Mouse (Mus musculus): ENCODE data around the gene Bbof1.
A peak's percentile ranks its signal among the peaks of the same experiment; 100 is the strongest.

Bbof1 gene

GRCm38 (mm10) chr12:84408819-84409507, at the start of gene Bbof1, which contains the start of gene Entpd5:
Gene Bbof1 (plus strand): TSS chr12:84409071.
Gene Entpd5 (minus strand): TSS chr12:84409029.
- peak; percentile 82 to 88 for DNase-seq (ENCODE audit: low spot score in 2 of 2)

- peak; percentile 88 to 92 for DNase-seq (ENCODE audit: low spot score in 2 of 2)
Measured at GRCm38 (mm10) chr12:84361555-84362489, 47.0 kb upstream of the Bbof1 start, which contains the start of the genes Coq6 and Fam161b. Gene Coq6 (plus strand): TSS chr12:84361657. Gene Fam161b (minus strand): TSS chr12:84361833.

GRCm38 (mm10) chr12:84362872-84363271, 46.0 kb upstream of the Bbof1 start:
- DNase-seq (ENCODE audit: low spot score in 2 of 2), result no peak

- no peak for DNase-seq (ENCODE audit: low spot score in 2 of 2)
Measured at GRCm38 (mm10) chr12:84364291-84364690, 44.6 kb upstream of the Bbof1 start.

- DNase-seq (ENCODE audit: low spot score in 2 of 2), result no peak
Measured at GRCm38 (mm10) chr12:84365137-84365536, 43.7 kb upstream of the Bbof1 start.

GRCm38 (mm10) chr12:84366971-84367370, 41.9 kb upstream of the Bbof1 start:
- DNase-seq (ENCODE audit: low spot score in 2 of 2), result no peak

- DNase-seq (ENCODE audit: low spot score in 2 of 2), result no peak
Measured at GRCm38 (mm10) chr12:84371647-84372046, 37.2 kb upstream of the Bbof1 start.

GRCm38 (mm10) chr12:84373831-84374481, 34.9 kb upstream of the Bbof1 start:
- no peak for DNase-seq (ENCODE audit: low spot score in 2 of 2)

GRCm38 (mm10) chr12:84382369-84382768, 26.5 kb upstream of the Bbof1 start:
- DNase-seq (ENCODE audit: low spot score in 2 of 2), result no peak

- DNase-seq (ENCODE audit: low spot score in 2 of 2), result peak; percentile 65 to 82
Measured at GRCm38 (mm10) chr12:84384644-84385081, 24.2 kb upstream of the Bbof1 start.

- DNase-seq (ENCODE audit: low spot score in 2 of 2), result no peak
Measured at GRCm38 (mm10) chr12:84385408-84385807, 23.5 kb upstream of the Bbof1 start.

GRCm38 (mm10) chr12:84388097-84388496, 20.8 kb upstream of the Bbof1 start:
- DNase-seq (ENCODE audit: low spot score in 2 of 2), result no peak

- DNase-seq (ENCODE audit: low spot score in 2 of 2), result no peak
Measured at GRCm38 (mm10) chr12:84388774-84389400, 20.0 kb upstream of the Bbof1 start.

GRCm38 (mm10) chr12:84390336-84390735, 18.5 kb upstream of the Bbof1 start:
- DNase-seq (ENCODE audit: low spot score in 2 of 2), result no peak

GRCm38 (mm10) chr12:84392681-84393080, 16.2 kb upstream of the Bbof1 start:
- no peak for DNase-seq (ENCODE audit: low spot score in 2 of 2)

GRCm38 (mm10) chr12:84393847-84394246, 15.0 kb upstream of the Bbof1 start:
- DNase-seq (ENCODE audit: low spot score in 2 of 2), result no peak

GRCm38 (mm10) chr12:84396947-84397679, 11.8 kb upstream of the Bbof1 start:
- no peak for DNase-seq (ENCODE audit: low spot score in 2 of 2)

- DNase-seq (ENCODE audit: low spot score in 2 of 2), result no peak
Measured at GRCm38 (mm10) chr12:84397685-84398084, 11.2 kb upstream of the Bbof1 start.

- DNase-seq (ENCODE audit: low spot score in 2 of 2), result no peak
Measured at GRCm38 (mm10) chr12:84398629-84399028, 10.2 kb upstream of the Bbof1 start.

GRCm38 (mm10) chr12:84399135-84399534, 9.7 kb upstream of the Bbof1 start:
- no peak for DNase-seq (ENCODE audit: low spot score in 2 of 2)

- peak in 1 of 2 experiments; percentile 41 for DNase-seq (ENCODE audit: low spot score in 2 of 2)
Measured at GRCm38 (mm10) chr12:84399663-84400062, 9.2 kb upstream of the Bbof1 start.

Measured in urinary bladder, postnatal 36 days (tissue).